Mouse (Mus musculus): ENCODE measurements around the gene Hist1h2bn. TPM values are rescaled to one million over a fixed set of nuclear protein-coding genes. Genes with fewer than 3 reads are reported as not detected.
"Not testable (repeated sequence)": the region's sequence is repeated elsewhere in the genome, so short reads cannot be mapped to it uniquely, and the experiment has no call there.

Hist1h2bn gene
- polyA plus RNA-seq, 1 experiment from 2014 or later: 7.3 TPM

DNA sequence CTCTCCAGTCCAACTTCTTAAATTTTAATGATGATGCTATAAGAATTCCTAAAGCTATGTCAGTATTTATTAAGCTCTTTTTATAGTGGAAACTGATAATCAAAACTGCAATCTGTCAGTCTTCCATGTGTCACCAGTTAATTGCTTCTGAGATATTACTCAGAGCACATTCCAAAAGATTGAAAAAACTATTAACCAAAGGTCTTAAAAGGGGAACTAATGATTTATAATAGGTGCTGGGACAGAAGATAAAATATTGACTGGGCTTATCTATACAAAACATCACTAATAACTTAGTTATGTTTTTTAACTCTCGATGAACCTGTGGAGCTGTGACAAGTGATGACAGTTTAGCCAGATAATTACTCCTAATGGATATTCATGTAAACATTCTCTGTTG, 8.9 kb upstream of the Hist1h2bn start:
- TF ChIP-seq EP300 (IDR thresholded peaks at IDR 0.05; ENCODE audit: low read depth) (no peak), CTCF (IDR thresholded peaks at IDR 0.05; ENCODE audit: low read depth) (no peak)
- Histone ChIP-seq H3K9ac (replicated peaks) (no peak overlapping the region), H3K4me3 (ENCODE audit: low read depth, low read length) (no peak overlapping the region), H3K27me3 (ENCODE audit: insufficient read depth, low read length) (no peaks in the 10 kb centered on the region), H3K4me1 (ENCODE audit: insufficient read depth) (peaks cover 9% of the 10 kb centered on the region), H3K9me3 (ENCODE audit: low read length) (no peaks in the 10 kb centered on the region), H3K4me2 (ENCODE audit: low read depth, low read length) (no peak overlapping the region), H3K36me3 (replicated peaks; ENCODE audit: insufficient read depth, low read length) (peaks cover 6% of the 10 kb centered on the region; the same call in 1 of the 2 replicates), H3K27ac (ENCODE audit: low read depth) (no peak overlapping the region)
- ATAC-seq (no peak), DNase-seq (no peak)
- 47% methylated on average over 1 of the region's 1 CpGs for WGBS (ENCODE audit: insufficient replicate concordance)

DNA sequence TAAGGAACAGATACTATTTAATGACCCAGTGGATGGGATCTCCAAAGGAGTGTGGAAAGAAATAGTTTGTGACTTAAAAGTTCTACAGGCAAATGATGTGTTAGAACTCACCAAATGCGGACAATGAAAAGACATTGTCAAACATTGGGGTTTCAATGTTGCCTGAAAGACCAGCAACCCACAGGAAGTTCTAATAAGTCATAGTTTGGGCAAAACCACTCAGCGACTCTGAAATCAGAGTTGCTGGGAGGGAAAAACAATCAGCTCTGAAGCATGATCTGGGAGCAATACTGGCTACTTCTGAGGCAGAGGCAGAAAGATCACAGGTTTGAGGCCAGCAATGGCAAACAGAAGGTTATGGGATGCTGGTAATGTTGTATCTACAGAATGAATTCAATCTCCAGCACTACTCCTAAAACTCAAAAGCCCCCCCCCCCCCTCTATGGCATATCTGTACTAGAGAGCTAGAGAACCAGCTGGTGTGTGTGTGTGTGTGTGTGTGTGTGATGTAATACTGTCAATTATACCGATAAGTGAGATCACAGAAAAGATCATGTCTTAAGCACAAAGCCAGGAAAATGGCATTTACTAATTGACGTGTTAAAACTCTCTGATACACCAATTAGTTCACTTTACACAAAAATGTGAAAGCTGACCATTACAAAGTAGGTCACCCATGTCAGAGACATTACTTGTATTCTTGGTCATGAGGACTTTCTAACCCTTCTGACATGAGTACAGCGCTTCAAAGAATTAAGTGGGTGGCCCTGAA, 4.3 kb upstream of the Hist1h2bn start:
- ATAC-seq: no peak
- peaks cover 19% of the 10 kb centered on the region for H3K4me1 ChIP-seq (ENCODE audit: insufficient read depth)
- peak overlapping the region; percentile 71 for H3K9ac ChIP-seq (replicated peaks)
- H3K9me3 ChIP-seq (ENCODE audit: low read length): no peaks in the 10 kb centered on the region
- H3K36me3 ChIP-seq (replicated peaks; ENCODE audit: insufficient read depth, low read length): peaks cover 6% of the 10 kb centered on the region; the same call in 1 of the 2 replicates
- DNase-seq: peak; percentile 35
- H3K4me2 ChIP-seq (ENCODE audit: low read depth, low read length): peak overlapping the region; percentile 70
- no peaks in the 10 kb centered on the region for H3K27me3 ChIP-seq (ENCODE audit: insufficient read depth, low read length)
- H3K27ac ChIP-seq (ENCODE audit: low read depth): peak overlapping the region; percentile 98
- TF ChIP-seq CTCF (IDR thresholded peaks at IDR 0.05; ENCODE audit: low read depth) (no peak), EP300 (IDR thresholded peaks at IDR 0.05; ENCODE audit: low read depth) (no peak)
- 2% methylated on average over 5 of the region's 5 CpGs for WGBS (ENCODE audit: insufficient replicate concordance)
- H3K4me3 ChIP-seq (ENCODE audit: low read depth, low read length): peak overlapping the region; percentile 56

DNA sequence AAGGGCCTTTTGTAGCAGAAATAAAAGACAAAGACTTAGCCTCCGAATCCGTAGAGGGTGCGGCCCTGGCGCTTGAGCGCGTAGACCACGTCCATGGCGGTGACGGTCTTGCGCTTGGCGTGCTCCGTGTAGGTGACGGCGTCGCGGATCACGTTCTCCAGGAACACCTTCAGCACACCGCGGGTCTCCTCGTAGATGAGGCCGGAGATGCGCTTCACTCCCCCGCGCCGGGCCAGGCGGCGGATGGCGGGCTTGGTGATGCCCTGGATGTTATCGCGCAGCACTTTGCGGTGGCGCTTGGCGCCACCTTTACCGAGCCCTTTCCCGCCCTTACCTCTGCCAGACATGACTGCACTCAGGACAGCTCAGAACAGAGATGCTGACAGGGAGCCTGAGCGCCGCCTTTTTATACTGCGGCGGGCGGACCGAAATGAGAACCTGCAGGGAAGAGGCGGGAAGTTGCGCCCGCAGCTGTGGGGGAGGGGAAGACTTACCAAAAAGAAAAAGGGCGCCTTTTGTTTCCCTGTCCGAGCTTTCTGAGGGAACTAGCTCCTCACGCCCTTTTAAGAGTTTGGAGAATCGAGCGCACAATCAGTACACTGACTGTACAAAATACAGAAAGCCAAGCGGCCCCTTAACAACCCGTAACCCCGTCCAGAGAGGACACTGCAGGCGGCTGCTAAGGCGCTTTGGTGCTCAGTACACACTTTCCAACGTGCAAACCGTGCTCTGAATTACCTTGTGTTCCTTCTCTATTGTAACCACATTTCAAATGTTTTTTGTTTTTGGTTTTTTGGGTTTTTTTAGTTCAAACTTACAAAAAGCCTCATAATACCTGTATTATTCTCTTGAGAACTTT, 3.5 kb upstream of the Hist1h2bn start, which contains the start of gene Hist1h4k:
TSS of gene Hist1h4k (minus strand) at position 347 of the 859 bp plus-strand sequence.
- WGBS (ENCODE audit: insufficient replicate concordance): under 1% methylated on average over 41 of the region's 56 CpGs
- H3K9me3 ChIP-seq (ENCODE audit: low read length); H3K36me3 ChIP-seq (replicated peaks; ENCODE audit: insufficient read depth, low read length); H3K27me3 ChIP-seq (ENCODE audit: insufficient read depth, low read length): not testable (repeated sequence)
- H3K4me1 ChIP-seq (ENCODE audit: insufficient read depth): peaks cover 19% of the 10 kb centered on the region
- H3K4me2 ChIP-seq (ENCODE audit: low read depth, low read length): peak within 1 kb of the TSS; percentile 70
- peak; percentile 54 for ATAC-seq
- DNase-seq: peak; percentile 93
- peak within 1 kb of the TSS; percentile 98 for H3K27ac ChIP-seq (ENCODE audit: low read depth)
- H3K4me3 ChIP-seq (ENCODE audit: low read depth, low read length): peak within 1 kb of the TSS; percentile 56
- TF ChIP-seq EP300 (IDR thresholded peaks at IDR 0.05; ENCODE audit: low read depth): peak; percentile 90
- peak within 1 kb of the TSS; percentile 78 for H3K9ac ChIP-seq (replicated peaks)

DNA sequence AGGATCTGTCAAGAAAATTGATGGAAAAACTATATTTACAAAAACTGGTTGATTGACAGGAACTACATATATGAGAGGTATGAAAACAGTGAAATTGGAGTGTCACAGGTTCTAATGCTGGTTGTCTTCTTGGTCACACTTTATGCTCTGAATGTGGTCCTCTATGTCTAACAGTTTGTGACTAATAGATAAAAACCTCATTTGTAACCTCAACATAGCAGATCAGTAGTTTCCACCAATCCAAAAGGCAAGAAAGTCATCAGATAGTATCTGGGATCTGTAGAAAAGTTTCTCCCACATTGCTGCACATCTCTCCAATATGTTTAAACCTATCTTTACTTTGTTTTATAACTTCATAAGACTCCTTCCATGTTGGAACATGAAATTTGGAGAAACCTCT, 2.5 kb upstream of the Hist1h2bn start:
- peak overlapping the region; percentile 78 for H3K9ac ChIP-seq (replicated peaks)
- TF ChIP-seq CTCF (IDR thresholded peaks at IDR 0.05; ENCODE audit: low read depth) (no peak), EP300 (IDR thresholded peaks at IDR 0.05; ENCODE audit: low read depth) (0 out of 2 replicates have a peak, but pooled peaks have one; percentile 7)
- no peak overlapping the region for H3K4me3 ChIP-seq (ENCODE audit: low read depth, low read length)

DNA sequence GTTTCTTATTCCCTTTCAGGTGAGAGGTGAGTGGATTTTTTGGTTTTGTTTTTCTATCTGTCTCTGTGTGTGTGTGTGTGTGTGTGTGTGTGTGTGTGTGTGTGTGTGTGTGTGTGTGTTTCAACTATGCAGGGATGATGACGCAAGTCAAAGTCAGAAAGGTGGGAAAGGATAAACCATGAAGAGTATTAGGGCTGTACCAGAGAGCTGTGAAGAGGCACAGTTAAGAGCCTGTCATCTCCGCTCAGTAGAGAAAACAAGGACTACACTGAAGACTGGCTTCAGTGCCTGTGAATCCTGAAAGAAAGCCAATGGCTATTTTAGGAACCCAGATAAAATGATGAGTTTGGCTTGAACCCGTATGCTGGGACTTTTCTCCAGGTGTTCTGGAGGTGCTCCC, 2.1 kb upstream of the Hist1h2bn start:
- H3K9ac ChIP-seq (replicated peaks): peak overlapping the region; percentile 78
- TF ChIP-seq EP300 (IDR thresholded peaks at IDR 0.05; ENCODE audit: low read depth): no peak
- TF ChIP-seq CTCF (IDR thresholded peaks at IDR 0.05; ENCODE audit: low read depth): no peak
- ATAC-seq (no peak), DNase-seq (no peak)
- peak overlapping the region; percentile 67 for H3K4me2 ChIP-seq (ENCODE audit: low read depth, low read length)
- 50% methylated on average over 3 of the region's 3 CpGs for WGBS (ENCODE audit: insufficient replicate concordance)
- peaks cover 19% of the 10 kb centered on the region for H3K4me1 ChIP-seq (ENCODE audit: insufficient read depth)
- H3K36me3 ChIP-seq (replicated peaks; ENCODE audit: insufficient read depth, low read length): peaks cover 6% of the 10 kb centered on the region; the same call in 1 of the 2 replicates
- no peaks in the 10 kb centered on the region for H3K27me3 ChIP-seq (ENCODE audit: insufficient read depth, low read length)
- H3K27ac ChIP-seq (ENCODE audit: low read depth): peak overlapping the region; percentile 98
- no peaks in the 10 kb centered on the region for H3K9me3 ChIP-seq (ENCODE audit: low read length)
- H3K4me3 ChIP-seq (ENCODE audit: low read depth, low read length): peak overlapping the region; percentile 46

More for the DNA sequence above, 2.5 kb upstream of the Hist1h2bn start:
- ATAC-seq (no peak), DNase-seq (no peak)
- H3K36me3 ChIP-seq (replicated peaks; ENCODE audit: insufficient read depth, low read length): peaks cover 6% of the 10 kb centered on the region; the same call in 1 of the 2 replicates
- peak overlapping the region; percentile 98 for H3K27ac ChIP-seq (ENCODE audit: low read depth)
- peak overlapping the region; percentile 67 for H3K4me2 ChIP-seq (ENCODE audit: low read depth, low read length)
- peaks cover 19% of the 10 kb centered on the region for H3K4me1 ChIP-seq (ENCODE audit: insufficient read depth)
- no peaks in the 10 kb centered on the region for H3K9me3 ChIP-seq (ENCODE audit: low read length)
- H3K27me3 ChIP-seq (ENCODE audit: insufficient read depth, low read length): no peaks in the 10 kb centered on the region

DNA sequence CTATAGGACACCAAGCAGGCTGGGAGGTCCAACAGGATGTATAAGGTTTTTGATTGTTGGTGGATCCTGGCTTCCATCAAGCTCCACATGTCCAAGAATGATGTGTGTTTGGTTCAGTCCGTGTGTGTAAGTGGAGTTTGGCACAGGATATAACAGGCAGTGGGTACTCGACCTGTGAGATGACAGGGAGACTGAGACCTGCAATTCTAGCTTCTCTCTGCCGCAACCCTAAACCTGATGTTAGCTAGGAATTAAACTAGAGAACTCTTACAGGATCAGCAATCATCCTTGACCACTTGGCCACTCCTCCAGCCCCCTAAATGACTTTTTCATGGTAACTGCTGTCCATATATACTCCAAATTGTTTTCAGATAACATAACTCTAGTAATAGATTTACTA, 1.6 kb upstream of the Hist1h2bn start:
- DNase-seq (peak; percentile 34), ATAC-seq (no peak)
- Histone ChIP-seq H3K27me3 (ENCODE audit: insufficient read depth, low read length) (no peaks in the 10 kb centered on the region), H3K9ac (replicated peaks) (peak overlapping the region; percentile 78), H3K27ac (ENCODE audit: low read depth) (peak overlapping the region; percentile 98), H3K9me3 (ENCODE audit: low read length) (no peaks in the 10 kb centered on the region), H3K4me3 (ENCODE audit: low read depth, low read length) (peak overlapping the region; percentile 46), H3K4me1 (ENCODE audit: insufficient read depth) (peaks cover 17% of the 10 kb centered on the region), H3K36me3 (replicated peaks; ENCODE audit: insufficient read depth, low read length) (peaks cover 3% of the 10 kb centered on the region; the same call in 1 of the 2 replicates), H3K4me2 (ENCODE audit: low read depth, low read length) (peak overlapping the region; percentile 67)
- TF ChIP-seq CTCF (IDR thresholded peaks at IDR 0.05; ENCODE audit: low read depth): no peak
- TF ChIP-seq EP300 (IDR thresholded peaks at IDR 0.05; ENCODE audit: low read depth): no peak
- WGBS (ENCODE audit: insufficient replicate concordance): 43% methylated on average over 3 of the region's 3 CpGs
